Mouse (Mus musculus) right cerebral cortex, postnatal 25 days (tissue): ENCODE results near the gene Gm9844.
A peak's percentile ranks its signal among the peaks of the same experiment; 100 is the strongest.
"Not testable (repeated sequence)": the region's sequence is repeated elsewhere in the genome, so short reads cannot be mapped to it uniquely, and the experiment has no call there.

Experiments used
- DNase-seq: peaks from one replicate; pipeline ENCODE4 v3.0.0; 2022

The Gm9844 gene

GRCm38 (mm10) chr7:24861913-24862312, at the start of gene Gm9844:
Gene Gm9844 (plus strand): TSS chr7:24862213.
- DNase-seq = no peak

GRCm38 (mm10) chr7:24817502-24817901, 44.5 kb upstream of the Gm9844 start:
- peak; percentile 43 for DNase-seq

DNA sequence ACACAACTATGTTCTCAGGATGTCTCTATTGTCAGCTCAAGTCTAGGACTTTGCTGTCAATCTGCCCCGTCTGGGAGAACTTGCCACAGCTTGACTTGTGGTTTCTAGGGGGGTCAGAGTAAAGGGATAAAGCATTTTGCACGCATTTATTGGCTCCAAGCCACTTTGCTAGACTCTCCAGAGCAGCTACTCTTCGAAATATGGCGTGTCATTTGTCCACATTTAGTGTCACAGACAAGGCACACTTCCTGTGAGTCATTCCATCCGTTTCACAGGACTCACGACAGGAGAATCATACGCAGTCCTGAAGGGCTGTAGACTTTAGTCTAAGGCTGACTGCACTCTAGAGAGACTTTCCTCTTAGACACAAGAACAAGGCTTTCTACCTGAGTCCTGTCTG, 37.6 kb upstream of the Gm9844 start:
- DNase-seq = no peak

DNA sequence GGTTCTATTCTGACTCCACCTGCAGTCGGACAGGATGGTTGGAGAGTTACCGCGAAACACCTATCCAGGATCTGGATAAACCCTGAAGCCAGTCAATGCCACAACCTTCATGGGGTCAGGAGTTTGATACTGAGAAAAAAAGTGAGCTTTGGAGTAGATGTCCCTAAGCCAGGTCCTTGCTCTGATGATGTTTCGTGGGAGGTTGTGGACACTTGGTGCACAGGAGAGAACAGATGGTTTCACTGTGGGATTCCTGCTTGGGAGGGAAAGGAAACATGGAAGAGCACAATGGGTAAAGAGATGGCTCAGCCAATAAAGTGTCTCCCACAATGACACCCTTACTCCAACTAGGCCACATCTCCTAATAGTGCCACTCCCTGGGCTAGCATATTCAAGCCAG, 34.8 kb upstream of the Gm9844 start:
- no peak for DNase-seq

DNA sequence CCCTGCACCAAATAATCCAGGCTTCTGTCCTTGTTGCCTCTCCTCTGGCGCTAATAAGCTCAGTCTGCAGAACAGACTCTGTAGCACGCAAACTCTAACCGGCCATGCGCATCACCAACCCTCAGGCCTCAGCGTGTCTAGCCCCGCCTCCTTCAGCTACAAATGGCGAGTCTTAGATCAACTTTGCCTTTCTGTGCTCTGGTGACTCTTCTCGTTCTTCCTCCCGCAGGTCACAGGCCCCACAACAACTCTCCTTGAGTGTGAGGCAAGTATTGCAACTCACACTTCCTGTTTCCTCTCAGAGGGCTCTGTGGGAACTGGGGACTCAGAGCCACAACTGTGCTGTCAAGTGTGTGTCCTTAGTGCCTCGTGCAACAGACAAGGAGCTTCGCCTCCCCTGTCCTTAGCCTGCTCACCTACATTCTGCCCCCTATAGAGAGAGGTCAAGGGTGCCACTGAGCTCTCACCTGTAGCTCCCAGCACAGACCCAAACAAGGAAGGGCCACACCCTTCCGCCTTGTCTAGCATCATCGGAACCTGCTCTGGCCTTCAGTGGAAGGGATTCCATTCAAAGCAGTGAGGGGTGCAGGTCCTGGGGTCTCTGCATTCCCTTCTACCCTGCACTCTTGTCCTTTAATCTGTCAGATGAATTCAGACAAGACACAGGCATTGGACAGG, 23.1 kb upstream of the Gm9844 start:
- DNase-seq = not testable (repeated sequence)

DNA sequence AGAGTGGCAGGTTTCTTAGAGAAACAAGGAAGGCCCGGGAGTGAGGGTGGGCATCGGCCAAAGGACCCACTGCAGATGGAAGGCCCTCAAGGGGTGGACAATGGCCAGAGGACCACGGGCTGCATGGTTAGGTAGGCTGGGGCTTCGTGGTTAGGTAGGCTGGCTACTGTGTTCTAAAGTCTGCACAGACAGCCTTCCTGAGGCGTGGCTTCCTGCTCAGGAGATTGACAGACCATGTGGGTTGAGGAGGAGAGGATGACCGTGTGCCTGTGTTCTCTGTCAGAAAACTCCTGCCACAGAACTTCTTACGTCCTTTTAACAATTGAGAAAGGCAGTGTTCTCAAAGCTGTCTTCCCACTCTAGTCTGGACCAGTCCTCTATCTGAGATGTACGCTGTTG, 22.6 kb upstream of the Gm9844 start:
- no peak for DNase-seq

DNA sequence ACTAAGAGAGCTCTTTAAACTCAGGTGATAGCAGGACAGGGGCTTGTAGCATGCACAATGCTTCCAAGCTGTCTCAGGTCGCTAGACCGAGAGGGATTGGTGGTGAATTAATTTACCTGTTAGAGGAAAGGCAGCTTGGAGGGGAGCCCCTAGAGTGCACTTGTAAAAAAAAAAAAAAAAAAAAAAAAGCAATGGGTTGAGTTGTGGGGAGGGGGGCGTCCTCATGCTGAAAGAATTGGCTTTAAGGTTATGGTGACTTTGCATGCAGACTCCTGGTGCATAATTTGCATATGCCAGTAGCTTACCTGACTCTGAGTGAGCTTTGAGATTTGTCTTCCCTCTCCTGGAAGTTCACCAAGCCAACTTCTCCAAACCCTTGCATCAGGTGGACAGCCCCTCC, 21.7 kb upstream of the Gm9844 start:
- no peak for DNase-seq

DNA sequence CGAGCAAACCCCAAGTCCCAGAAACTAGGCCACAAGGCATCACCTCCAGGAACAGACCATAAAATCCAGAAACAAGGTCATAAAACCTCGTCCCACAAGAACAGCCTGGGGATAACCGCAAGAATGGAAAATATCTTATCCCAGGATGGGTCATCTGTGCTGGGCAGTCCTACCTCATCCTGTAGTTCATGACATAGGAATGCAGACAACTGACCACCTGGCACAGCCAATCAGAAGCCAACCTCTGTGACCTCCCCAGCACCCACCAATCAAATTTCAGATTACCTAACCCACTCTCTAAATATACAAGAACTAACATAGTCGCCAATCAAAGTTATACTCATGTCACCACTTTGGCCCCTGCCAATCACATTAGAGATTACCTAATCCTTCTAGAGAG, 21.0 kb upstream of the Gm9844 start:
- no peak for DNase-seq

DNA sequence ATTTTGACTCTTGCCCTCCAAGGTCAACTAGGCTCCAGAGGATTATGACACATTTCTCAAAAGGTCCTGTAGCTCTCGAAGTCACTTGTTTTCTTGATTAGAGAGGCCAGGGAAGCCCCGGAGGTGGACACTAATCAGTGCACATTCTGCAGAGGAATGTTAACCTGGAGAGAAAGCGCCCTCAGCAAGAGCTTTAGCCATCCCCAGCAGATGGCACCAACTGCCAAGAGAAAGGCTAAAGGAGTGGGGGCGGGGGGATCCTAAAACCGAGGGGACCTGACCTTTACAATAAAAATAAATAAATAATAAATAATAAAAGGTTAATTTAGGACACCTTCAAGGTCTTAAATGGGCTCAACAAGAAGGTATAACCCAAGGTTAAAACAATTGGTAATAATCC, 17.9 kb upstream of the Gm9844 start:
- DNase-seq = no peak

- no peak for DNase-seq
Observed at GRCm38 (mm10) chr7:24845181-24845580, 16.8 kb upstream of the Gm9844 start.

- DNase-seq = no peak
Observed at GRCm38 (mm10) chr7:24845713-24846112, 16.3 kb upstream of the Gm9844 start.

- not testable (repeated sequence) for DNase-seq
Observed at GRCm38 (mm10) chr7:24846576-24846975, 15.4 kb upstream of the Gm9844 start.

- peak; percentile 49 for DNase-seq
Observed at GRCm38 (mm10) chr7:24850162-24850561, 11.9 kb upstream of the Gm9844 start.

GRCm38 (mm10) chr7:24850899-24851303, 11.1 kb upstream of the Gm9844 start:
- DNase-seq = no peak

DNA sequence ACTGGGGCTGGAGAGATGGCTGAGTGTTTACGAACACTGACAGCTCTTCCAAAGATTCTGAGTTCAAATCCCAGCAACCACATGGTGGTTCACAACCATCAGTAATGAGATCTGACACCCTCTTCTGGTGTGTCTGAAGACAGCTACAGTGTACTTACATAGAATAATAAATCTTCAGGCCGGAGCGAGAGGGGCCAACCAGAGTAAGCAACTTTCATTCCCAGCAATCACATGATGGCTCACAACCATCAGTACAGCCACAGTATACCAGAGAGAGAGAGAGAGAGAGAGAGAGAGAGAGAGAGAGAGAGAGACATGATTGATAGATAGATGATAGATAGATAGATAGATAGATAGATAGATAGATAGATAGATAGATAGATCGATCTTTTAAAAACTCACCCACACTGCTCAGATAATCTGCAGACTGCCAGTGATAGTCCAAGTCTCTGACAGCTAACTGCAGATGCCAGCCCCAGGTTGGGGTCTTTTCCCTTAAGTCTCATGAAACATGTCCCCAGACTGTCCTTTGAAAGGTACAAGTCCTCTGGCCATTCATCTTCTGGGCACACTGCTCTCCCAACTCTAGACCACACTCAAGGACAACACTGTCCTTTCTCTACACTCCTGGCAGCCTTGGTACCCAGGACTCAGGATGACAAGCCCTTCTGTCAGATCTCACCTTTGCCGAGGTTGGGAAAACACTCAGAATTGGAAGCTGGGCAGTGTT, 10.3 kb upstream of the Gm9844 start:
- DNase-seq = no peak

DNA sequence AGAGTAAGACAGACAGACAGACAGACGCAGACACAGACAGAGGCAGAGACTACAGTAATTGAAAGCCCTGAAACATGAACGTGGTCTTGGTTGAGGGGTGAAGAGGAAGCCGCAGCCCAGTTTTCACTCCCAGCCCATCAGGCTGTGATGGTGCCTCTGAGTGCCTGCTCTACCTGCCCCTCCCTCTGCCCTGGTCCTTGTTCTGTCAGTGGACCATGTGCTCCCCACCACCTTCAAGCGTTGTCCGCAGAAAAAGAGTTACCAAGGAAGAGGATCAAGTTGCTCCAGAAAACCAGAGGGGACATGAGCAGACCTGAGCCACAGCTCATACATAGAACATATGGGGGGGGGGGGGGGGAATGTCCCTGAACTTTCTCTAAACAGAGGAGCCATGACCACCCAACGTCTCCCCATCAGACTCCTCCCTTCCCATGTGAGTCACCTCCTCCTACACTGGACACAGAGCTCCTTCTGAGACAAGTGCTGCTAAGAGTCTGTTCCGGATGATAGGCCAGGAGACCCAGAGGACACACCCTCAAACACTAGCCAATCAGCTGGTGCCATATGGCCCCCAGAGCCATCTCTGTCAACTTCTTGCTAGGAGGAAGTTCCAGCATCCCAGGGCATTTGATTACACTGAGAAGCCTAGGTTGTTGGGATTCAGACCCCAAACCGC, 9.3 kb upstream of the Gm9844 start:
- no peak for DNase-seq

DNA sequence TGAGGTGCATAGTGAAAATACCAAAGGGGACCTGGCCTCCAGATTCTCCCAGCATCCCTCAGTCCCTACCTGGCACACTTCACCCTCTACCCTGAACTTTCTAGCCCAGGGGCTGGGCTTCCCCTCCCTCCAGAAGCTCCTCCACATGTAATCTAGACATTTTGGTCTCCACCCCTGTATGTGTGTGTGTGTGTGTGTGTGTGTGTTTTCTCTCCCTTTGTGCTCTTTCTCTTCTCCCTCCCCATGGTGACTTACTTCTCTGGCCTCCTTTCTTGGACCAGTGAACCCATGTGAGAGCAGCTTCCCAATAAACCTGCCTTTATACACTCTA, 8.8 kb upstream of the Gm9844 start:
- no peak for DNase-seq

GRCm38 (mm10) chr7:24853695-24854094, 8.3 kb upstream of the Gm9844 start:
- no peak for DNase-seq

GRCm38 (mm10) chr7:24856460-24857120, 5.4 kb upstream of the Gm9844 start:
- no peak for DNase-seq

DNA sequence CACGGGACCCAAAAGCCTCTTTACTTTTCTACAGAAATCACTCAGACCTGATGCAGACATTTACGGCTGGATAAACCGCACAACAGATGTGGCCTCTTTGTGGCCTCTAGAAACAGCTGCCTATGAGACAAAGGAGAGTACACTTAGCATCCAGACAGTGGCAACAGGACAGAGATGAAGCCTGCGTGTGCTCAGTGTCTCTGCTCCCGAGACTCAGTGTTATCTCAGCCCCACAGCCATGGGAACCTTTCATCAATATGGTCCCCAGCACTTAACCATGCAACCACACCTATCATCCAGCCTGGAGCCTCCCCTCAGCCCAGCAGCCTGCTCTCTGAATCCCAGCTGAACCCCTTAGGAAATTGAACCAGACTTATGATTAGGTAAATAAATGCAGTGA, 2.8 kb upstream of the Gm9844 start:
- no peak for DNase-seq

DNA sequence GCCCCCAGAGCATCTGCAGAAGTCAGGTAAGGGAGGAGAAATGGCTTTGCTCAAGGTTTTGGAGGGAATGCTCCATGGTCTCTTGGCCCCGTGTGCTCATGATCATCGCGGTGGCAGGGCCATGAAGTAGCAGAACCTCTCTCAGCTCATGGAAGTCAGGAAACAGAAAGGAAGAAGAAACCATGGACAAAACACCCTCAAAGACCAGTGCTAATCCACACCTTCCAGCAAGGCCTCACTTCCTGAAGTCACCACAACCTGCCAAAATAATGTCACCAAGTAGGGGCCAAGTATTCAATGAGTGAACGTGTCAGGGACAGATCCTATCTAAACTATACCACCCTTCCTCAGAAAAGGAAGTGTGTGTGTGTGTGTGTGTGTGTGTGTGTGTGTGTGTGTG, 840 bp downstream of the Gm9844 start:
- DNase-seq = no peak

DNA sequence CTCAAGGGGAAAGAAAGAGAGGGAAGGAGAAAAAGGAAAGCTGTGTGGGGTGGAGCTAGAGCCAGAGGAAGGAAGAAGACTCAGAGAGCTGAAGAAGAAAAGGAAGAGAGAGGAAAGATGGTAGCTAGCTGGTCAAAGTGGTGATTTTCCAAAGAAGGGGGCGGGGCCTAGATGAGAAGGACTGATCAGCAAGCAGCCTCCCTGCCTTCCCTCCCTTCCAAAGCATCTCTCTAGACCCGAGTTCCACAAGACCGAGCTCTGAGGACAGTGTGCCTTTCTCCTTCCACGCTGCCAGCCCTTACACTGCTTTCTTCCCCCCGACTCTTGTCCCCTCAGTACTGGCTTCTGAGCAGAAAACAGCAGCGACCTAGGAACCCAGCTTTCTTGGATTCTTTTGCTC, 2.1 kb downstream of the Gm9844 start:
- DNase-seq = no peak

DNA sequence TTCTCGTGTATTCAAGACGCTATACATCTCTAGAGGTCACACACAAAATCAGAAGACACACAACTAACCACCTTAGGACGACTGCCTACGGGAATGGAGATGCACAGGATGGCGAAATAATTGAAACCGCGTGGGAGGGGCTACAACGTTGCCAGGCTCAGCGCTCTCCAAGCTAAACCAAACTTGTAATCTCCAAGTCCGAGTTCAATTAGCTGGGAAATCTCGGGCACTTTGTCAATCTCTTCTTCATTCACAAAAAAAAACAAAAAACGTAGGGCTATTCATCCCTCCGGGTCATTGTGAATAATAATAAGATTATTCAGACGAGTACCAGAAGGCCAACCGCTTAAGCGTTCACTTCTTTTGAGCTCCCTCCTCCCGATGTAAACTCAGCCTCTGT, 7.1 kb downstream of the Gm9844 start:
- DNase-seq = no peak
